Comparison of ENCODE assay signal across 30 mouse cellular contexts in genomic region chr15:79842985-79843384, GRCm38 (mm10). TPM values are rescaled to one million over a fixed set of nuclear protein-coding genes. Genes with fewer than 3 reads are reported as not detected.
"Had no signal": no experiment of that assay in that cellular context is flagged by ENCODE, and none has a peak within 500 bp of the region (broad histone marks: within the 10 kb centered on the region; RNA-seq: fewer than 3 reads in every experiment).

No protein-coding gene starts in this region.

- H3K36me3 ChIP-seq: heart, embryonic 10.5 days; heart, embryonic 12.5 days; hindbrain, embryonic 10.5 days; hindbrain, embryonic 13.5 days; hindbrain, embryonic 15.5 days; limb, embryonic 10.5 days; limb, embryonic 12.5 days; liver, embryonic 13.5 days; liver, embryonic 15.5 days had no signal

- H3K4me1 ChIP-seq: liver, embryonic 13.5 days; liver, embryonic 15.5 days had no signal

- DNase-seq: gastrocnemius, postnatal 14 days; gastrocnemius, postnatal 36 days; heart, adult 18-20 months; heart, postnatal 10 days; heart, postnatal 4 days; kidney, adult 18-20 months; kidney, adult 8-10 months; kidney, postnatal 10 days; kidney, postnatal 25 days; kidney, postnatal 4 days; layer of hippocampus, adult 9-11 months; layer of hippocampus, postnatal 36 days; liver; liver, embryonic 13.5 days had no signal

- H3K4me3 ChIP-seq: heart, embryonic 10.5 days; heart, embryonic 12.5 days; hindbrain, embryonic 10.5 days; hindbrain, embryonic 13.5 days; hindbrain, embryonic 15.5 days; layer of hippocampus, adult 2 months; limb, embryonic 10.5 days; limb, embryonic 12.5 days; liver, embryonic 13.5 days; liver, embryonic 15.5 days had no signal

- H3K9me3 ChIP-seq: heart, embryonic 10.5 days; heart, embryonic 12.5 days; hindbrain, embryonic 10.5 days; hindbrain, embryonic 13.5 days; hindbrain, embryonic 15.5 days; limb, embryonic 10.5 days; limb, embryonic 12.5 days; liver, embryonic 13.5 days; liver, embryonic 15.5 days had no signal

- ATAC-seq: hindbrain, postnatal 0 days; intestine, postnatal 0 days had no signal

- H3K4me2 ChIP-seq: heart, embryonic 12.5 days; hindbrain, embryonic 13.5 days; hindbrain, embryonic 15.5 days; limb, embryonic 12.5 days; liver, embryonic 11.5 days; liver, embryonic 13.5 days; liver, embryonic 15.5 days had no signal

- H3K9ac ChIP-seq: heart, embryonic 12.5 days; hindbrain, embryonic 13.5 days; hindbrain, embryonic 15.5 days; limb, embryonic 12.5 days; liver, embryonic 13.5 days; liver, embryonic 15.5 days had no signal

- H3K27me3 ChIP-seq: hindbrain, embryonic 15.5 days; limb, embryonic 12.5 days had no signal

- H3K27ac ChIP-seq: heart, embryonic 10.5 days; hindbrain, embryonic 10.5 days; hindbrain, embryonic 13.5 days; hindbrain, embryonic 15.5 days; hindbrain, postnatal 0 days; layer of hippocampus, adult 2 months; limb, embryonic 10.5 days; limb, embryonic 12.5 days; liver, embryonic 13.5 days; liver, embryonic 15.5 days had no signal

RNA-seq across cellular contexts. Expression of gene Npcd, which starts 8.9 kb away (rescaled TPM):
- polyA plus RNA-seq: heart, embryonic 10.5 days; heart, embryonic 12.5 days; heart, embryonic 14.5 days; heart, embryonic 16.5 days; intestine, embryonic 14.5 days; intestine, postnatal 0 days; kidney, embryonic 16.5 days; limb, embryonic 10.5 days; limb, embryonic 12.5 days; liver, embryonic 11.5 days; liver, embryonic 13.5 days; liver, embryonic 15.5 days had no signal
